Mouse (Mus musculus) urinary bladder, postnatal 10 days (tissue): ENCODE data around the gene Ell2.

ENCODE experiments used
- DNase-seq: peaks from one replicate; pipeline ENCODE4 v3.0.0; 2022; ENCODE audit warnings: low spot score

The Ell2 gene

GRCm38 (mm10) chr13:75733594-75734161, 27.1 kb downstream of the Ell2 start:
- no peak for DNase-seq

DNA sequence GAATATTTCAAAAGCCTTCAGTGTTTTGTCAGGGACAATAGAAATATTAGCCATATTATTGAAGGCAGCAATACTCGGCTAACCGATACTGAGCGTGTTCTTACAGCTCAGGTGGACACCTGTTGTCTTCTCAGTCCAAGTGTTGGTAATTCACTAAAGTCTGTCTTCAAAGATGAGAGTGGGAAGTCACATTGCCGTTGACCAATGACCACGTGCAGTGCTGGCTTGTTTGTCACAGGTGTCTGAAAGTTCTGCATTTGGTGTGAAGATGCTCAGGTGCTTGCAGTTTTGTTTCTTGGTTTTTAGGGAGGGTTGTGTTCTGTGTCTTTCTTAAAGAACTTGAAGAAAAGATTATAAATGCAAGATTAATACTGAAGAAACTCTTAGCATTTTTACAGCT, 27.7 kb downstream of the Ell2 start:
- DNase-seq = no peak

GRCm38 (mm10) chr13:75735606-75736005, 29.0 kb downstream of the Ell2 start:
- DNase-seq = no peak

DNA sequence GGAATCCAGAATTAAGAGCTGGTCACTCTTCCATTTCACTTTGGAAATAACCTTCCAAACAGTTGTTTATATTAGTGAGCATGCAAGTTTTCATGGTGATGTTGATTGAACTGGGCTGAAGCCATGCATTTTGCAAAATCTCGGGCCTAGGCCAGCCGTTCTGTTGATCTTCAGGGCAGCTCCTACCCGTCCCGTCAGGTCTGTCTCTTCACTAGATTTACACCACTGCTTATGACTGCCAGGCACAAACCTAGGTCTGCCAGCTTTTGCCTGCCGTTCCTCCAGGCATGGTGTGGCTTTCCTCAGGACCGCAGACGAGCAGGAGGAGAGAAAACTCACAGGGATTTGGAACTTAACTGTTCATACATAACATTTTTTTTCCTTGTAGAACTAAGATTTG, 31.4 kb downstream of the Ell2 start:
- DNase-seq = no peak

- DNase-seq = no peak
Observed at GRCm38 (mm10) chr13:75738536-75738935, 32.0 kb downstream of the Ell2 start.

GRCm38 (mm10) chr13:75738957-75739356, 32.4 kb downstream of the Ell2 start:
- no peak for DNase-seq

DNA sequence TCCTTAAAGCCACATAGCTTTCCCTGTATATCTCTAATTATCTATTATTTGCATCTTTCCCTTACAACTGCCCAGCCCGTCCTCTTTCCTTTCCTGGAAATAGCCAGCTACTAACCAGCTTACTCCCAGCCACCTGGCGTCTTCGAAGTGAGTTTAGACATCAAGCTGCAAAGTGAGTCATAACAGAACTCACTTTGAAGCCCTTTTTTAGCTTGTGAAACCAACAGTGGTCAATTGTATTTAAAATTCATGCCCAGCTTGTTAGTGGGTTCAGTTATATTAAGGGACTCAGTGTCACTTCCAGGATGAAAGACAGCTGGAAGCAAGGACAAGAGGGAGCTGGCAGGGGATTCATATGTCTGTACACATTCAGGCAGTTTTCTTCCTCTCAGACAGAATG, 33.5 kb downstream of the Ell2 start:
- DNase-seq = no peak

- no peak for DNase-seq
Observed at GRCm38 (mm10) chr13:75741119-75741518, 34.6 kb downstream of the Ell2 start.

DNA sequence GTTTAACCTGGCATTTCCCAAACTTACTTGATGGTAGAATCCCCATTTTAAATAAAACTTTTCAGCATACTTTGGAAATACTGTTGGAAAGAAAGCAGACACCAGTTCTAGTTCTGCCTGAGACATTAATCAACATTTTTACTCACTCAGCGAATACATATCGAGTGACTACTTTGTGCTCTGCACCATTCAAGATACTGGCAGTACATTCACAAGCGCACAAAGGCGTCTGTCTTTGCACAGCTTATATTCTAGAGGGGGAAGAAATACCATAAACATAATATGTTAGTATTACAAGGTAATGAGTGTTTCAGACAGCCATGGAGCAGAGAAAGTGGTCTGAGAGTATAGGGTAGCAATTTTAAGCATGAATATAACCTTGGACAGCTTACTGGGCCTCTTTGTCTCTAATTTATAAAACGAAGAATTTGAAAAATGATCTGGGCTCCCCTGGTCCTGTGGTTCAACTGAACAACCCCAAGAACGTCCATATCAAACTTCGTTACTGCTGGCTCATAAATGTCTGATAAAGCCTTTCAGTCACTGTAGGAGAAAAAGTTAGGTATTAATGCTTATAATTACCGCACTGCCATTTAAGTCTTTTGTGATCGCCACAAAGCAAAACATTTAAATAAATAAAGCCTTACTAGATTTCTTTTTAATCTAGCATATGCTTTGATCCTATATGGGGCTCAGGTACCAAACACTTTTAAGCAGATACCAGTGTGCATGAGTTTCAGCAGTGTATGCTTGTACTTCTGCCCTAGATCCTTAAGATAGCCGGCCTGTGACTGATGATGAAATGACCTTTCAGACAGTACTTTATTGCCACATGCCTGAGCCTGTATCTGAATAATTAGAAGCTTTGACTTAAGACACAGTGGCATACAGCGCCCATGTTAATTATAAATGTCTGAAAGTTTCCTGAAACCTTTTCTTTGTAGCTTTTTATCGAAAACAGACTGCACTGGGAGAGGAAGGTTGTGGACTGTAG, 35.5 kb downstream of the Ell2 start:
- no peak for DNase-seq

DNA sequence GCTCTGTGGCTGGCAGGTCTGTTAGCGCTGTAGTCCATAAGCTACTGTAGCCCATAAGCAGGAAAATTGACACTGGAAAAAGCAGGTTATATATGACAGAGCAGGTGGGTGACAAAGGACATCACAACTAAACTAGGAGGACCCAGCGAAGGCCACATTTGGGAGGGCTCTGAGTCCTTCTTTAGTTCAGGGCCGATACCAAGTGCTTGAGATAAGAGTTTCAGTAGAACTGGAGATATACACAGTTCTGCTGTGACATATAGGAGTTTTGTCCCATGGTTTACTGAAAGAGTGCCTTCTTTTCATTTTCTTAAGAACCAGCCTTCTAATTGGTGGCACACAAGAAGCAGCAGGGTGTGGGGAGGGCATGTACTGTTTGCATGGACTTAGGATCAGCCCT, 36.4 kb downstream of the Ell2 start:
- no peak for DNase-seq

- no peak for DNase-seq
Observed at GRCm38 (mm10) chr13:75744065-75744464, 37.5 kb downstream of the Ell2 start.

DNA sequence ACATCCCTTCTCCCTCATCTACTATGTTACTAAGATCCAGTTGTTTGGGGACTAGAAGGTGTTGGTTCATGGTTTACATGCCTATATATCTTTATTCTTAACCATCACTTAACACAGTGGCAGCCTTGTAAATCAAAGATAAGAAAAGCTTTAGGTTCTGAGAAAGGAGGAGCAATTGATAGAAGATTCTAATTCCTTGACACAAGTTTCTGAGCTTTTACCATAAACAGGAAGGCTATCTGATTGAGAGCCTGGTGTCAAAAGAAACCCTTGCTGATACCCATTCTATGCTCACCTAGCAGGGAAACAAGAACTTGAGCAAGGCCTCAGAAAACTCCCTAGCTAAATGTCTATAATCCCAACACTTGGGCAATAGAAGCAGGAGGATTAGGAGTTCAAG, 38.8 kb downstream of the Ell2 start:
- DNase-seq = no peak

DNA sequence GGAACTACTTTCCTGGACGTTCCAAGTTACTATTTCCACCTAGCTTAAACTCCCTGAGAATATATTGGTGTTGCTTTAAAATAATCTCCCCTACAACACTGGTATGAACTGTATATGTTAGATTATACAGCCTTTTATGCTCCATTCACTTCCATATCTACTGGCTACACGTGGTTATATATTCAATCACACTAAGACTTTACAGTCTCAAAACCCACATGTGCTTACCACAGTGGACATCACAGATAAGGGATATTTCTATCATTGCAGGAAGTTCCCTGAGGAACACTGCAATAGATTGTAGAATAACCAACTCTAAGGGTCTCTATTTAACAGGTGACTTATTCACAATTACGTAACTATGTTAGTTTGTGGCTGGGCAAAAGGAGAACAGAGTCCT, 40.7 kb downstream of the Ell2 start:
- DNase-seq = no peak

- DNase-seq = no peak
Observed at GRCm38 (mm10) chr13:75748685-75749084, 42.1 kb downstream of the Ell2 start.

- no peak for DNase-seq
Observed at GRCm38 (mm10) chr13:75750785-75751184, 44.2 kb downstream of the Ell2 start.

DNA sequence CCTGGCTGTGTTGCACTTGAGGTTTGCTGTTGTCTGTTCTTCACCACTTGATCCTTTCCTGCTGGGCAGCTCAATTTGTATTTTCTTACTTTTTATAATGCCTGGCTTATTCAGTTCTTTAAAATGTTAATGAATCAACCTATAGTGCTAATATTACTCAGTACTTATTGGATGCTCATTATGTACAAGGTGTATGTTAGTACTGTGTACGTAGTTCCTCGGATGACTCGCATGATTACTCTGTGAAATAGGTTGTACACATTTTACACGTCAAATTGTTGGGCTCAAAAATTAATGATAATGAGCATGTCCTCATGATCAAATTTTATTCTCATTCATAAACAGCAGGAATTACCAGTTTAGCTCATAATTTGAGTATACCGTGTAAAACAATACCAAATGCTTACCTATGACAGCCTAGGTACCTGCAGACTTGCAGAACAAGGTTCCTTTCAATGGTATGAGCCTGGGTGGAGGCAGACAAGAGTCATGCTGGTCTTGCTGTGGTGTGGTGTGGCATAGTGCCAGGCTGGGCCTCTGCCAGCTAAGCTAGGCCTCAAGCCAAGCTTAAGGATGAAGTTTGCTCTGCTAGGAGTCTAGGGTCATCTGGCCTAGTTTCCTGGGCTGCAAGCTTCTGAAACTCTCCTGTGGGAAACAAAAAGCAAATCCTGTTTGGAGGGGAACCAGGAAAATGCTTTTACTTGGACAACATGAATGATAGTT, 45.8 kb downstream of the Ell2 start:
- peak; percentile 25 for DNase-seq

GRCm38 (mm10) chr13:75754398-75754797, 47.8 kb downstream of the Ell2 start:
- no peak for DNase-seq

DNA sequence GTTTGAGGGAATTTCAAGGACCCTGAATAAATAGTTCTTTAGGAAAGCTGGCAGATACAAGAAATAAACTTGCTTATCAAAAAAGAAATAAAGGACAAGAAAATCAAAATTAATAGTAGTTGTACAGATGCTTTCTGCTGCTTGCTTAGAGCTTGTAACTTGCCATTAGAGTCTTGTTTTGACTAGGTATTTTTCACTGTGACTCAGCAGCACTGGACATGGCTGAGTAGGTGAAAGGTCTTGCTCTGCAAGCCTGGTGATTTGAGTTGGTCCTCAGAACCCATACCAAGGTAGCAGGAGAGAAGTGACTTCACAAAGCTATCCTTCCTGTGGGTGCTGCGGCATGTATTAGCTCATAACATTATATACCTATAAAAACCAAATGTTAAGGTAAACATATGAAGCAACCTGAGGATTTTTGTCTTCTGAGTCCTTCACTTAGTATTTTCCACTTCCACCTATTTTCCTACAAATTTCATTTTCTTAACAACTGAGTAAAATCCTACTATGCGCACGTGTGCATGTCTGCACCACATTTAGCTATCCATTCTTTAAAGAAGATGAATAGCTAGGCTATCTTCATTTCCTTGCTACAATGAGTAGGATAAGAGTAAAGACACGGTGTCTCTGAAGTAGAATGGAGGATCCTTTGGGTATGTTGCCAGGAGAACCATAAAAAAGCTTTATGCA, 54.4 kb downstream of the Ell2 start:
- DNase-seq = no peak

GRCm38 (mm10) chr13:75762759-75763158, 56.2 kb downstream of the Ell2 start:
- DNase-seq = no peak

DNA sequence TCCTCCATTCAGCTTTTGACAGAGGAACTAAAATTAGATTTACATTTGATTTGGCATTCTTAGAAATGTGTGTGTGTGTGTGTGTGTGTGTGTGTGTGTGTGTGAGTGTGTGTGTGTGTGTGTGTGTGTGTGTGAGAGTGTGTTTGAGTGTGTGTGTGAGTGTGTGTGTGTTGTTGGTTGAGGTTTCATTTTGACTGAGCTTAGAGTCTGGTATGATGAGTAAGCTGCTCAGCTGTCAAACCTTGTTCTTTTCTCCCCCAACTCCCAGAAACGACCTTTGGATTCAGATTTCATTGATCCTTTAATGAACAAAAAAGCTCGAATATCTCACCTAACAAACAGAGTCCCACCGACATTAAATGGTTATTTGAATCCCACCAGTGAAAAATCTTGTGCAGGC, 56.7 kb downstream of the Ell2 start:
- DNase-seq = no peak

- DNase-seq = no peak
Observed at GRCm38 (mm10) chr13:75765742-75766141, 59.2 kb downstream of the Ell2 start.

DNA sequence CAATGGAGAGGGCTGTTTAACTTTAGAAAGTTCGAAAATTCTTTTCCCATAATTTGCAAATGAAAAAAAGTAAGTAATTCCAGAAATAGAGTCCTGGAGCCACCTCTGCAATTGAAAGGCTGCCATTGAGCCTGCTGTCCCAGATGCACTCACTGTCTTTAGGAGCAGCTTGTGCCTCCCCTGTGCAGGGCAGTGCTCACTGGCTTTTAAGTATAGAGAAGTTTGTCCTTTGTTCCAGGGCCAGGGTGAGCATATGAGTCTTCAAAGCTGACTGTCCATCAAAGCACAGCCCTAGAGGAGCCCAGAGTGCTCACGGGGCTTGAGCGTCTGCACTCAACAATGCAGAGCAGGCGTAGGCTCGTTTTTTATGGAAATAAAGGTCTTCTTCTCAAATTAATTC, 59.7 kb downstream of the Ell2 start:
- no peak for DNase-seq
